Mouse (Mus musculus) ES-CJ7 (cell line): ENCODE measurements around the gene 4430402I18Rik.

Experiments used
- DNase-seq: peaks from one replicate; pipeline ENCODE4 v3.0.0; 2011; ENCODE audit warnings: low read depth, low spot score

4430402I18Rik gene

GRCm38 (mm10) chr19:28967652-28968051 lies at the start of gene 4430402I18Rik:
TSS of gene 4430402I18Rik (minus strand) at chr19:28967800.
- peak; percentile 81 for DNase-seq

DNA sequence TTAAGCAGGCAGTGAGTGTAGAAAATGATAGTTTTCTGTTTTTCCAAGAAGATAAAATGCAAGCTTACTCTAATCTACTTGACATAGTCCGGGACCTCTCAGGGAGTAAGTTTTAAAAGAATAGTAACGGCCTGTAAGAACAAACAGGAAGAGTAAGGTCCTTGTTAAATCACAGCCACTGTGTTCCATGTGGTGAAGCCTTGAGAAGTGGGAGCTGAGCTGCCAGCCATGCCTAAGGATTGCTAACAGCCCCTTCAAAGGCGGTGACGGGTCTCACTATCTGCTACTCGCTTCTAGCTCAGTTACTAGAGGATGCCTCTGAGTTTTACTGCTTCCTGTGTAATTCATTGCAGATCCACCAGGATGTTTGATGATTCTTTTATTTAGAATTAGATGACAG lies 49.2 kb upstream of the 4430402I18Rik start:
- no peak for DNase-seq

DNA sequence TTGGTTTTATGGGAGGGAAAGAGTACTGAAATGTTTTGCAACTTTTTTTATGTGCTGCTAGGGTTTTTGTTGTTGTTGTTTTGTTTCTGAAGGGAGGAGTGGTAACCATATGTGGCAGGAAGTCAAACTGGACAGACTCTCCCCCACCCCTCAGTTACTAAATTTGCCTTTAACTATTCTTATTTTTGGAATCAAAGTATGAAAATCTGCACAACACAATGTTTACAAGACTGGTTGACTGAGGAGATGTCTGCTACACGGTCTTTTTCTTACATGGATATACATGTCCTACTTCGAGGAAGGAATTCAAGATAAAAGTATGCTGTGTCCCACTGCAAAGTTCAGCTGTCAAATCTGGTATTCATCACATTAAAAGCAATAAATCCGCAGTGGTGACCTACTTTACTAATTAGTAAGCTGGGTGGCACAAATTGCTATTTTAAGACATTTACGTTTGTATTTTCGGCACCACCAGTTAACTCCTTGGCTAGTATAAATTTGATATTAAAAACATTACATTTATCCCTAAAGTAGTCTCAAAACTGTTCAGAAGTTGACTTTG lies 48.7 kb upstream of the 4430402I18Rik start:
- no peak for DNase-seq

- DNase-seq: no peak
Measured at GRCm38 (mm10) chr19:29015410-29016203, 48.0 kb upstream of the 4430402I18Rik start.

- no peak for DNase-seq
Measured at GRCm38 (mm10) chr19:29014466-29015055, 47.0 kb upstream of the 4430402I18Rik start.

- no peak for DNase-seq
Measured at GRCm38 (mm10) chr19:29011355-29011990, 43.9 kb upstream of the 4430402I18Rik start.

- DNase-seq: peak; percentile 70
Measured at GRCm38 (mm10) chr19:29009046-29009445, 41.4 kb upstream of the 4430402I18Rik start.

GRCm38 (mm10) chr19:29008069-29008706 lies 40.6 kb upstream of the 4430402I18Rik start:
- peak; percentile 98 for DNase-seq

- peak; percentile 28 for DNase-seq
Measured at GRCm38 (mm10) chr19:29000321-29000720, 32.7 kb upstream of the 4430402I18Rik start.

DNA sequence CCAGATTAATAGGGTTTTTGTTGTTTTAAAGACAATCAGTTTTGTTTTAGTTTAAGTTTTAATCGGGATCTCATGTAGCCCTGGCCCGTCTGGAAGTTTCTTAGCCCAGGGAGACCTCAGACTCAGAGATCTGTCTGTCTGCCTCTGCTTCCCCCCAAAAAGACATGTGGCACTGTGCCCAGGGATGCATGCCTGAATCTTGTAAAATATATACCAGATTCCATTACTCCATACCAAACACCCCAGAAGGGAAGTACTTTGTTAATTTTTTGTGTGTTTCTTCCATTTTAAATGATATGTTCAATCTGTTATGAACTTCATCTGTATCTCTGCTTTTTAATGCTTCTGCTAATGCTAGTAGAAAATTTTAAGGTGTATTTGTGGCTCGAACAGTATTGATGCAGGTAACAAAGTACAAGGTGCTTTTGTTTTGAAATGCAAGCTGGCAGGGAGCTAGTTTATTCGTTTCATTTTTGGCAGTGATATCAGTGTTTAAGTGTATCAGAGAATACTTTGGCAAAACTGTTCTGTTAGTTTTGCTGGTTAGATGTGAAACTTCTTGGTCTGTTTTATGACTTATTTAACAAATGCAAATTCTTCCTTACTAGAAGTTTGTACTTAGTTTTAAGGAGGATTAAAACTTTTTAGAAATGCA lies 30.5 kb upstream of the 4430402I18Rik start:
- DNase-seq: no peak

DNA sequence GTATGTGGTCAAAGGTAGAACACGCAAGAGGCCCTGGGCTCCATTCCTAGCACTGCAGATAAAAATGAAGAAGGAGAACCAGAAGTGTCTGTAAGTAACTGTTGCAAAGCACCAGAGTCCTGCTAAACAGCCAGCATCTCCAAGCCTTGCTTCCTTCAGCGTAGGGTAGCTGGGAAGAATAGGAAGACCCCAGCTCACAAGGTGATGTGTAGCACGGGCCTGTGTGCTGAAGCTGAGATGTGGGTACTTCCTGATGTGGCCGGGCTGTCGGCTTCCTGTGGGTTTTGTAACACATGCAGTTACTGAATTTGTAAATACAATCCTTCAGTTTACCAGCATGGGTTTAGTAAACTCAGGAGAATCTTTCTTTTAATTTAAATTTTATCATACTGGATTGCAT lies 27.8 kb upstream of the 4430402I18Rik start:
- DNase-seq: no peak

- no peak for DNase-seq
Measured at GRCm38 (mm10) chr19:28994870-28995269, 27.3 kb upstream of the 4430402I18Rik start.

- no peak for DNase-seq
Measured at GRCm38 (mm10) chr19:28991391-28991790, 23.8 kb upstream of the 4430402I18Rik start.

DNA sequence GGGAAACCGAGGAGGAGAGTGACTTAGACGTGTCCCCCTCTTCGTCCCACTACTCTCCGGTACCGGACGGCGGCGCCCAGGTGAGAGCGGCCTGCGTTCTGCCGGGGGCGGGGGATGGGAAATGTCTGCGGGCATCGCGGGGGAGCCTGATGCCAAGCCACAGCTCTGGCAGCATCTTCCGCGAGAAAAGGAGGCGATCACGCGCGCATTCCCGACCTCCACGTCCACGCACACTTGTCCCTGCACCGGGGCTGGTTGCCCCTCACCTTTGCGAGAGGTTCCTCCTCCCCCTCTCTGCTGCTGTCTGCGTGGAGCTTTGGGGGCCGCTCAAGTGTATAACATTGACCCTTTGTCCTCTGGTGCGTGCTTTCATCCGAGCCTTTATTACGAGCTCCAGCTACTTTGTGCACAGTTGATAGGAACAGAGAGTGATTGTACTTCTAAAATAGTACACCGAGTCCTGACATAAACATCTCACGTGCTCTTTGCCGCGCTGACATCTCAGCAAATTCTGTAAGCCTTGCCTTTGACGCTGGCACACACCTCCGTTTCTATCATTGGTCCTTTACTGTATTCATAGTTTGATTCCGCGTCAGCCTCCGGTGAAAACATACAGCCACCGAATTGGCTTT lies 23.1 kb upstream of the 4430402I18Rik start:
- peak; percentile 35 for DNase-seq

DNA sequence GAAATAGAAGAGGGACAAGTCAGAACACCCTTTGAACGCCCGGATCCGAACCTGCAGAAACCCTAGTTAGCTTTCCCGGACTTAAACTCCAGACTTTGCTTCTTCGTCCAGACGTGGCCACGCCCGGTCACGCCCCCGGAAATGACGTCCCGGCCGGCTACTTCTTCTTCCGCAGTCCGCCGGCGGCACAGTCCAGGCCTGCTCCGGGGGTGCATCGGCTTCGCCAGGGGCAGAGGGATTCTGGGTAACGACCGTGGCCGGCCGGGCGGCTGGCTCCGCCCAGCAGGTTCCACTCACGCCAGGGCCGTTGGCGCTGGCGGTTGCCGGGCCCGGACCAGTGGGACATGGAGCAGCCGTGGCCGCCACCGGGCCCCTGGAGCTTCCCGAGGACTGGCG lies 22.6 kb upstream of the 4430402I18Rik start, which contains the start of gene Cdc37l1:
Cdc37l1 (plus strand) TSS at position 159 of the 396 bp plus-strand sequence.
- peak; percentile 92 for DNase-seq

DNA sequence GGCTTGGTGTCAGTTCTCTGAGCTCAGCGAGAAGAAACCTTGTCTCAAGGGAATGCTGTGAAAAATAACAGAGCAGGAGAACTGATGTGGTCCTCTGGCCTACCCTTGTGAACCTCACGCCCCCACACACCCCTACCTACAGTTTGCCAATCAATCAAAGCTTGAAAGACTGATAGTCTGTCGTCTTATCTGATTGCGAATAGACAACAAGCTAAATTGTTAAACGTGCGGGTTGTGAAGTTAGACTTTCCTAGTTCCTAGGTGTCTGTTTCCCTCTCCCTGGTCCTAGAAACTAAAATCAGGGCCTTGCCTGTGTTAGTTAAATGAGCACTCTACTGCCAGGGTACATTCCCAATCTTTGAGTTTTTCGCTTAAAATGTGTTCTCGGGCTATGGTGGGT lies 21.9 kb upstream of the 4430402I18Rik start:
- no peak for DNase-seq

- no peak for DNase-seq
Measured at GRCm38 (mm10) chr19:28982617-28983016, 15.0 kb upstream of the 4430402I18Rik start.

- peak; percentile 84 for DNase-seq
Measured at GRCm38 (mm10) chr19:28974862-28975611, 7.4 kb upstream of the 4430402I18Rik start.

GRCm38 (mm10) chr19:28970251-28970650 lies 2.7 kb upstream of the 4430402I18Rik start:
- no peak for DNase-seq

GRCm38 (mm10) chr19:28969231-28969630 lies 1.6 kb upstream of the 4430402I18Rik start:
- no peak for DNase-seq
